Mouse (Mus musculus) right cerebral cortex, postnatal 14 days (tissue): Measurements from ENCODE around the gene Ecsit.
"Not testable (repeated sequence)": the region's sequence is repeated elsewhere in the genome, so short reads cannot be mapped to it uniquely, and the experiment has no call there.

ENCODE experiments used
- DNase-seq: peaks from one replicate; pipeline ENCODE4 v3.0.0; 2022

Gene Ecsit

GRCm38 (mm10) chr9:22089281-22089680 is 4.0 kb upstream of the Ecsit start:
- DNase-seq, result no peak

- DNase-seq, result no peak
Measured at GRCm38 (mm10) chr9:22087034-22087618, 1.9 kb upstream of the Ecsit start.

- DNase-seq, result no peak
Measured at GRCm38 (mm10) chr9:22086012-22086411, 774 bp upstream of the Ecsit start.

- no peak for DNase-seq
Measured at GRCm38 (mm10) chr9:22084667-22085021, 594 bp downstream of the Ecsit start.

GRCm38 (mm10) chr9:22076223-22076622 is 9.0 kb downstream of the Ecsit start:
- no peak for DNase-seq

- not testable (repeated sequence) for DNase-seq
Measured at GRCm38 (mm10) chr9:22075778-22076177, 9.5 kb downstream of the Ecsit start.

GRCm38 (mm10) chr9:22072276-22072675 is 13.0 kb downstream of the Ecsit start:
- DNase-seq, result no peak

- DNase-seq, result peak; percentile 99
Measured at GRCm38 (mm10) chr9:22070791-22071573, 14.3 kb downstream of the Ecsit start, which contains the start of the genes Gm49318 and Zfp653. TSS of gene Gm49318 (minus strand) at chr9:22071259. TSS of gene Zfp653 (minus strand) at chr9:22071376.

GRCm38 (mm10) chr9:22069881-22070553 is 15.2 kb downstream of the Ecsit start:
- DNase-seq, result no peak

- no peak for DNase-seq
Measured at GRCm38 (mm10) chr9:22067195-22067594, 18.0 kb downstream of the Ecsit start.

GRCm38 (mm10) chr9:22066433-22066832 is 18.8 kb downstream of the Ecsit start:
- DNase-seq, result peak; percentile 73

- DNase-seq, result no peak
Measured at GRCm38 (mm10) chr9:22065642-22066041, 19.6 kb downstream of the Ecsit start.

GRCm38 (mm10) chr9:22064341-22064740 is 20.9 kb downstream of the Ecsit start:
- peak; percentile 55 for DNase-seq

GRCm38 (mm10) chr9:22061339-22061738 is 23.9 kb downstream of the Ecsit start:
- DNase-seq, result no peak

- peak; percentile 23 for DNase-seq
Measured at GRCm38 (mm10) chr9:22058011-22058424, 27.2 kb downstream of the Ecsit start.

- DNase-seq, result no peak
Measured at GRCm38 (mm10) chr9:22057031-22057517, 28.2 kb downstream of the Ecsit start.

GRCm38 (mm10) chr9:22056303-22056910 is 28.8 kb downstream of the Ecsit start:
- no peak for DNase-seq

GRCm38 (mm10) chr9:22055713-22056112 is 29.5 kb downstream of the Ecsit start:
- peak; percentile 24 for DNase-seq

GRCm38 (mm10) chr9:22054411-22055076 is 30.7 kb downstream of the Ecsit start:
- DNase-seq, result peak; percentile 80

GRCm38 (mm10) chr9:22053657-22054056 is 31.6 kb downstream of the Ecsit start:
- DNase-seq, result no peak

GRCm38 (mm10) chr9:22051958-22052254 is 33.3 kb downstream of the Ecsit start, which contains the start of gene Elavl3:
TSS of gene Elavl3 (minus strand) at chr9:22052023.
- DNase-seq, result peak; percentile 89

GRCm38 (mm10) chr9:22051161-22051957 is 33.9 kb downstream of the Ecsit start:
- DNase-seq, result peak; percentile 69
